Mouse (Mus musculus): ENCODE data around the gene Gsto1. TPM values are rescaled to one million over a fixed set of nuclear protein-coding genes. Genes with fewer than 3 reads are reported as not detected.

The Gsto1 gene
- polyA plus RNA-seq, 1 experiment from 2014 or later: 588 TPM

- no peaks in the 10 kb centered on the region for H3K27me3 ChIP-seq (replicated peaks; ENCODE audit: control insufficient read depth, insufficient read depth, low read length)
- H3K36me3 ChIP-seq (ENCODE audit: control insufficient read depth, insufficient read depth, low read length): no peaks in the 10 kb centered on the region
- H3K4me2 ChIP-seq (ENCODE audit: low read depth, low read length): peak overlapping the region; percentile 30; the same call in 1 of the 2 replicates
- ATAC-seq: no peak
- H3K9me3 ChIP-seq (ENCODE audit: control insufficient read depth, low read length): no peaks in the 10 kb centered on the region
- H3K4me3 ChIP-seq (ENCODE audit: low read length): no peak overlapping the region
- WGBS: 24% methylated on average over 6 of the region's 6 CpGs
- no peak overlapping the region for H3K9ac ChIP-seq (ENCODE audit: low read depth, low read length)
- H3K4me1 ChIP-seq (ENCODE audit: control insufficient read depth, insufficient read depth, low read length): peaks cover 14% of the 10 kb centered on the region
- no peak overlapping the region for H3K27ac ChIP-seq (ENCODE audit: low read length)
Observed at GRCm38 (mm10) chr19:47908961-47909371, 54.2 kb downstream of the Gsto1 start.

- no peaks in the 10 kb centered on the region for H3K9me3 ChIP-seq (ENCODE audit: control insufficient read depth, low read length)
- no peaks in the 10 kb centered on the region for H3K36me3 ChIP-seq (ENCODE audit: control insufficient read depth, insufficient read depth, low read length)
- H3K27ac ChIP-seq (ENCODE audit: low read length): peak overlapping the region; percentile 40
- 11% methylated on average over 9 of the region's 10 CpGs for WGBS
- peak overlapping the region; percentile 3; the same call in 1 of the 2 replicates for H3K4me3 ChIP-seq (ENCODE audit: low read length)
- H3K9ac ChIP-seq (ENCODE audit: low read depth, low read length): peak overlapping the region; percentile 48
- ATAC-seq: peak; percentile 54
- H3K4me1 ChIP-seq (ENCODE audit: control insufficient read depth, insufficient read depth, low read length): peaks cover 14% of the 10 kb centered on the region
- peak overlapping the region; percentile 30 for H3K4me2 ChIP-seq (ENCODE audit: low read depth, low read length)
- no peaks in the 10 kb centered on the region for H3K27me3 ChIP-seq (replicated peaks; ENCODE audit: control insufficient read depth, insufficient read depth, low read length)
Observed at GRCm38 (mm10) chr19:47909387-47910116, 54.8 kb downstream of the Gsto1 start.

GRCm38 (mm10) chr19:47910117-47910618 is 55.4 kb downstream of the Gsto1 start:
- Histone ChIP-seq H3K9me3 (ENCODE audit: control insufficient read depth, low read length) (no peaks in the 10 kb centered on the region), H3K4me1 (ENCODE audit: control insufficient read depth, insufficient read depth, low read length) (peaks cover 13% of the 10 kb centered on the region), H3K27me3 (replicated peaks; ENCODE audit: control insufficient read depth, insufficient read depth, low read length) (no peaks in the 10 kb centered on the region), H3K4me2 (ENCODE audit: low read depth, low read length) (no peak overlapping the region; the same call in 1 of the 2 replicates), H3K4me3 (ENCODE audit: low read length) (no peak overlapping the region), H3K27ac (ENCODE audit: low read length) (no peak overlapping the region; the same call in 1 of the 2 replicates), H3K9ac (ENCODE audit: low read depth, low read length) (peak overlapping the region; percentile 48; the same call in 1 of the 2 replicates), H3K36me3 (ENCODE audit: control insufficient read depth, insufficient read depth, low read length) (no peaks in the 10 kb centered on the region)
- WGBS: 42% methylated on average over 4 of the region's 4 CpGs
- ATAC-seq: no peak

GRCm38 (mm10) chr19:47910751-47911150 is 56.0 kb downstream of the Gsto1 start:
- H3K4me1 ChIP-seq (ENCODE audit: control insufficient read depth, insufficient read depth, low read length): peaks cover 11% of the 10 kb centered on the region
- WGBS: 88% methylated on average over 4 of the region's 4 CpGs

GRCm38 (mm10) chr19:47913344-47913743 is 58.6 kb downstream of the Gsto1 start:
- Histone ChIP-seq H3K4me3 (ENCODE audit: low read length) (no peak overlapping the region), H3K9ac (ENCODE audit: low read depth, low read length) (no peak overlapping the region), H3K36me3 (ENCODE audit: control insufficient read depth, insufficient read depth, low read length) (no peaks in the 10 kb centered on the region), H3K4me2 (ENCODE audit: low read depth, low read length) (no peak overlapping the region), H3K27ac (ENCODE audit: low read length) (no peak overlapping the region), H3K9me3 (ENCODE audit: control insufficient read depth, low read length) (no peaks in the 10 kb centered on the region), H3K27me3 (replicated peaks; ENCODE audit: control insufficient read depth, insufficient read depth, low read length) (no peaks in the 10 kb centered on the region), H3K4me1 (ENCODE audit: control insufficient read depth, insufficient read depth, low read length) (peaks cover 26% of the 10 kb centered on the region)
- WGBS: 89% methylated on average over 7 of the region's 7 CpGs
- ATAC-seq: no peak

More at GRCm38 (mm10) chr19:47910751-47911150, 56.0 kb downstream of the Gsto1 start:
- Histone ChIP-seq H3K9me3 (ENCODE audit: control insufficient read depth, low read length) (no peaks in the 10 kb centered on the region), H3K4me2 (ENCODE audit: low read depth, low read length) (no peak overlapping the region), H3K27ac (ENCODE audit: low read length) (no peak overlapping the region), H3K27me3 (replicated peaks; ENCODE audit: control insufficient read depth, insufficient read depth, low read length) (no peaks in the 10 kb centered on the region), H3K9ac (ENCODE audit: low read depth, low read length) (no peak overlapping the region), H3K36me3 (ENCODE audit: control insufficient read depth, insufficient read depth, low read length) (no peaks in the 10 kb centered on the region), H3K4me3 (ENCODE audit: low read length) (no peak overlapping the region)
- no peak for ATAC-seq

GRCm38 (mm10) chr19:47914191-47914590 is 59.4 kb downstream of the Gsto1 start:
- Histone ChIP-seq H3K4me3 (ENCODE audit: low read length) (no peak overlapping the region), H3K9ac (ENCODE audit: low read depth, low read length) (no peak overlapping the region), H3K27ac (ENCODE audit: low read length) (no peak overlapping the region), H3K36me3 (ENCODE audit: control insufficient read depth, insufficient read depth, low read length) (no peaks in the 10 kb centered on the region), H3K27me3 (replicated peaks; ENCODE audit: control insufficient read depth, insufficient read depth, low read length) (no peaks in the 10 kb centered on the region), H3K9me3 (ENCODE audit: control insufficient read depth, low read length) (no peaks in the 10 kb centered on the region), H3K4me1 (ENCODE audit: control insufficient read depth, insufficient read depth, low read length) (peaks cover 21% of the 10 kb centered on the region), H3K4me2 (ENCODE audit: low read depth, low read length) (no peak overlapping the region)
- WGBS: 95% methylated on average over 4 of the region's 4 CpGs
- ATAC-seq: no peak

Other genes starting within 250 kb of the Gsto1 start
- gene Col17a1, start 162.9 kb upstream of the Gsto1 start, polyA plus RNA-seq (2015; fragmentation: Nextera tagmentation; extraction: Ambion mirVana): 0.42 and 0.58 TPM in 2 replicates
- gene Sfr1, start 123.3 kb upstream of the Gsto1 start, polyA plus RNA-seq (2015; fragmentation: Nextera tagmentation; extraction: Ambion mirVana): 187 and 188 TPM in 2 replicates
- 0.68 and 1.2 TPM in 2 replicates for gene Gsto2, start 10.6 kb downstream of the Gsto1 start, polyA plus RNA-seq (2015; fragmentation: Nextera tagmentation; extraction: Ambion mirVana)
- gene Cfap43, start 64.3 kb downstream of the Gsto1 start, polyA plus RNA-seq (2015; fragmentation: Nextera tagmentation; extraction: Ambion mirVana): 0.11 and 0.15 TPM in 2 replicates
- gene Itprip, start 64.3 kb downstream of the Gsto1 start, polyA plus RNA-seq (2015; fragmentation: Nextera tagmentation; extraction: Ambion mirVana): 8.0 and 8.8 TPM in 2 replicates
- not detected in 2 replicates for gene Cfap58, start 82.7 kb downstream of the Gsto1 start, polyA plus RNA-seq (2015; fragmentation: Nextera tagmentation; extraction: Ambion mirVana)